Mouse (Mus musculus): ENCODE measurements around the gene Acsl6. TPM values are rescaled to one million over a fixed set of nuclear protein-coding genes. Genes with fewer than 3 reads are reported as not detected.

The Acsl6 gene
- not detected for total RNA-seq (2023)

DNA sequence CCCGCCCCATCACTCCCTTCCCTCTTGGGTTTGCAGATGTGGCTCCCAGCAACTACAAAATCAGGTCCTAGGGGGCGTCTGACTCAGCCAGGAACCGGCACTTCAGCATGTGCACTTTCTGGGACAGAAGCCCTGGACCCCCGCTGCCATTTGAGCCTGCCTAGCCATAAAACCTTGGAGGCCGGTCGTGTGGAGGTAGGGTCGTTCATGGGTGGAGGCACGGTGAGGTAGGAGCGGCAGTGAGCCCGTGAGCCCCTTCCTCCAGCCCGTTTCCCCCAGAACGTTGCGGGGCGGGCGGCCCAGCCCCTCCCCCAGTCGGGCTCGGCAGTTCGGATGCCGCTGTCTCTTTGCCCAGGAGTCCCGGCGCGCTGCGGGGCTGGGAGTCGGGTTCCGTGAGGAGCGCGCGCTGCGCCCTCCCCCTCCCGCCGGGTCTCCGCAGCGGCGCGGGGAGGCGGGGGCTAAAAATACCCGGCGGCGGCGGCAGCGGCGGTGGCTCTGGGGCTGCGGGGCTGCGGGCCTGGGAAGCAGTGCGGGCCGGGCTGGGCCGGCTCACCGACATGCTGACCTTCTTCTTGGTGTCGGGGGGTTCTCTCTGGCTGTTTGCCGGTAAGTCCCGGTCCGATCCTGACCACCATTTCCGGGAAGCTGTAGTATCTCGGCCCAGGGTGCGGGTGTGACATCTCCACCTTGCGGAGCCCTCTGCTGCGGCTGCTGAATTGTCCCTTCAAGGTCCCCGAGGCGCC lies at the start of gene Acsl6:
TSS of gene Acsl6 (plus strand) at position 71 of the 743 bp plus-strand sequence.

GRCm38 (mm10) chr11:54267177-54267576 lies 36.4 kb upstream of the Acsl6 start, which contains the start of gene Il3:
TSS of gene Il3 (minus strand) at chr11:54267277.

Other genes starting within 250 kb of the Acsl6 start
- gene Pdlim4, start 234.8 kb upstream of the Acsl6 start, total RNA-seq (2023) = 5.0 TPM
- gene P4ha2, start 203.7 kb upstream of the Acsl6 start, total RNA-seq (2023) = 2.3 TPM
- gene Csf2, start 54.1 kb upstream of the Acsl6 start, total RNA-seq (2023) = 0.92 TPM
- gene Il3, start 36.5 kb upstream of the Acsl6 start, total RNA-seq (2023) = not detected
- gene Meikin, start 66.9 kb downstream of the Acsl6 start, total RNA-seq (2023) = not detected
- gene Fnip1, start 134.4 kb downstream of the Acsl6 start, total RNA-seq (2023) = 21.1 TPM
- 229 TPM for gene Rapgef6, start 219.0 kb downstream of the Acsl6 start, total RNA-seq (2023)

Measured in CD8-positive naive resting alpha-beta T cell, adult 57 days (primary cell).